Mouse (Mus musculus) frontal cortex, postnatal 36 days (tissue): ENCODE measurements at regions not wholly inside any gene's neighbourhood (a gene's known extent, or its start where the extent isn't known, plus 50 kb on each side); places are given as distances from the start of the nearest gene placed in this dataset.

ENCODE experiments used
- DNase-seq, 2 experiments: peaks; one replicate each; pipeline ENCODE4 v3.0.0; 2022; ENCODE audit warnings: low spot score in 2 of 2

GRCm38 (mm10) chr7:110717104-110717503 is 50.9 kb upstream of the Ampd3 start:
- DNase-seq: no peak
